Mouse (Mus musculus) left cerebral cortex, postnatal 4 days (tissue): ENCODE results near the gene Smim14. TPM values are rescaled to one million over a fixed set of nuclear protein-coding genes. Genes with fewer than 3 reads are reported as not detected.

ENCODE experiments used
- DNase-seq: peaks from one replicate; pipeline ENCODE4 v3.0.0-alpha.2; 2022
- intact Hi-C: fragments of 180-260 bp; cut with DNase I; formaldehyde crosslinking; loops from one replicate; pipeline ENCODE4 v1.15.1; 2025
- total RNA-seq, 2 experiments: library from RNA; stranded (reverse); gene quantifications; 2 replicates each; pipeline ENCODE4 v1.2.3; 2021

The Smim14 gene
- total RNA-seq, 2 experiments from 2014 or later, result 125 to 132 TPM

DNA sequence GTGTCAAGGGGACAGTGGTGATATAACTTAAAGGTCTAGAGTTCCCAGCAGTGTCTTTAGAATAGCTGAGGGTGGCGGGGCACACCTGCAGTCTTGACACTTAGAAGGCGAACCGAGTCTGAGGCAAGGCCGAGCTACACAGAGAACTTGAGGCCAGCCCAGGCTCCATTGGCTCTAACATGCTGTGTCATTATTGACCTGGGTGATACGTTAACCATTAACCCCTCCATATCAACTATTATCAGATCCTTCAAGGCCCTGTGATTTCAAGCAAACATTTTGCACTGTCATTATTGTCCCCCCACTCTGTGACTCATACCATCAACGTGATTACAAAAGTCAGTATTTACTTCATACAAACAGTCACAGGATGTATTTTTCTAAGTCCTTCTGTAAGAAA lies 112.8 kb downstream of the Smim14 start:
- intact Hi-C loops, result no loop called here
- DNase-seq, result no peak

DNA sequence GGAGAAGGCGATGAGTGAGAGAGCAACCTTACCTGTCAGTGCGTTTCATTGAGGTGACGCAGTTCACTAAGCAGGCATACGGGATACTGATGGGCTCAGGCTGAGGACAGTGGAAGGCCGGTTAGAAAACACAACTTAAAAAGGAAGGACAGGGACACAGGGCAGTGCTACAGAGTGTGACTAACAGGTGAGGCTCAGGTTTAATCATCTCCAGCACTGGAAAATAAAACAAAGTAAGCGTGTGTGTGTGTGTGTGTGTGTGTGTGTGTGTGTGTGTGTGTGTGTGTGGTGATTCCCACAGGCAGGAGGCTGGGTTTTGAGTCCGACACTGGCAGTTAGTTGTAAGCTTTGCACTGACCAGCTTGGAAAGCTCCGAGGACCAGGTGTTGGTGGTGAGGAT lies 114.2 kb downstream of the Smim14 start:
- no peak for DNase-seq
- intact Hi-C loops, result no loop called here

DNA sequence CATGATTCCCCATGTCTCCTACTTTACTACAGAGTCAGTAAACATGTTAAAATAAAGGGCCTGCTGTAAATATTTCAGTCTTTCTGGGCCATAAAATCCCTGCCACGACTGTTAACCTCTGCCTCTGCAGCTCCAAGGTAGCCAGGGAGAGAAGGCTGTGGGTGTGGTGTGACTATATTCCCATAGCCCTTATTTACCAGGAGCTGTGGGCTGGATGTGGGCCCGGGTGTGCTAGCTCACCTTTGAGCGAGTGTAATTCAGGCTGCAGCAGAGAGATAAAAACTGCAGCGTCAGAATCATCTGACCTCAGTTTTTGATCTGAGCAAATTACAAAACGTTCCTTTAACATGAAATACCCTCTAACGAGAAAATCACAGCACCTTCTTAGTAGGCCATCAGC lies 116.2 kb downstream of the Smim14 start:
- no peak for DNase-seq
- intact Hi-C loops, result no loop called here

DNA sequence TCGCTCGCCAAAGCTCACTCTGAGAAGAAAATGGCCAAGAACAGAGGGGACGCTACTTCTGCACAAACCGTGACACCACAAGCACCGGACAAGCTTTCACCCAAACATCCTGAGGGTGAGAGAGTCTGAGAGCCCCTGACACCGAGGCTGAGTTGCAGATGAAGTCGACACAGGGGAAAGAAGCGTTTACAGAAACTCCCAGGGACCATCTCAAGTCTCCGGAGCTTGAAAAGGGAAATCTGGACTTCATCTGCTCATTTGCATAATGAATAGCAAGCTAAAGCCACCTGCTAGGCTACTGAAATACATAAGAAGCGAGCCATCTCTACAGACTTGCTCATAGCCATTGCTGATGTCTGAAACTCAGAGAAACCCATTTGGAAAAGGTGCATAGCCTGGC lies 117.8 kb downstream of the Smim14 start:
- DNase-seq, result no peak
- intact Hi-C loops, result no loop called here

DNA sequence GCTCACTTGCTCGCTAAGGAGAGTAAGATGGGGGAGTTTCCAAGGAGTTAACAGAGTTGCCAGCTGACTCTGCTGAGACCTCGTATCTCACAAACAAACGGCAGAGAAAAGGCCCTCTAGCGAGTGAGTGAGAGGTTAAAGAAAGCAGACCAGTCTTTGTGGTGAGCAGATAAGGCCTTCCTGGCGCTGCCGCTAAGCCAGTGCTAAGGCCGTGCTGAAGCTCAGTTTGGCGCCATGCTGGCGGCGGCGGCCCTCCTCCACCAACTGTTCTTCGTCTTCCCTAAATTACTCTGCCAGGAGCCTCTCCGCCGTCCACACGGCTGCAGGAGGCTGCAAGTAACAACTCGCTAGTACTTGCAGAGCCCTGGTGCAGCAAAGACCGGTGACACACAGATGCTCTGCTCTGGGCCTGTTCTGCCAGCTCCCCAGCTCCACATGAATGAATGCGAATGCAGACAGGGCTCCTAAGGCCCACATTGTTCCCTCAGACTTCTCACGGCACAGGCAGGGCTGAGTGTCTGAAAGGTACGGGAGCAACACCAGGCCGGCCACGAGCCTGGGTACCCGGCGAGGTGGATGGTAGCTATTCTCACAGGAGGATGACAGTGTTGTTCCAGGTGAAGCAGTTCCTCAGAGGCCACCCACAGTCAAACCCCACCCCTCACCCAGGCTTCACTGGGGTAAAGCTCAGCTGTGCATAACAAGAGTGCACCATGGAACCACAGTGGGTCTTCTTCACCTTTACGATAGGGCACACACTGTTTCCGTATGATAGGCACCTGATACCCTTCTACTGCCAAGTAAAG lies 121.1 kb downstream of the Smim14 start:
- intact Hi-C loops, result no loop called here
- DNase-seq, result peak; percentile 10

DNA sequence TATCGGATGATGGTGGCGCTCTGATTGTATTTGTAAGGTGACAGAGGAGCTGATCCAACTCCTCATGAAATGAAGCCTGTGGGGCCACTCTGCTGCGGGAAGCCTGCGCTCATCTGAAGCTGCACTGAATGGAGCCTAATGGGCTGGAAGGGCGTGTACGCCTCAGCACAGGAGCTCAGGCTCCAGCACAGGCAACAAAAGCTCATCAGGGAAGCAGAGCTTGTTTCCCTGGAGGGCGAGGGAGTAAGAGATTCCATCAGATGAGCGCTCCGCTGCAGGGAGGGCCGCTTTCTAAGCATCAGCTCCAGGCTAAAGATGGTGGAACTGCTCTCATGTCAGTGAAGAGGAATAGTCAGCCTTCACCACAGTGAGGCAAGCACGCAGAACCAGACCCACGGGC lies 129.0 kb downstream of the Smim14 start:
- no peak for DNase-seq
- intact Hi-C loops, result no loop called here

DNA sequence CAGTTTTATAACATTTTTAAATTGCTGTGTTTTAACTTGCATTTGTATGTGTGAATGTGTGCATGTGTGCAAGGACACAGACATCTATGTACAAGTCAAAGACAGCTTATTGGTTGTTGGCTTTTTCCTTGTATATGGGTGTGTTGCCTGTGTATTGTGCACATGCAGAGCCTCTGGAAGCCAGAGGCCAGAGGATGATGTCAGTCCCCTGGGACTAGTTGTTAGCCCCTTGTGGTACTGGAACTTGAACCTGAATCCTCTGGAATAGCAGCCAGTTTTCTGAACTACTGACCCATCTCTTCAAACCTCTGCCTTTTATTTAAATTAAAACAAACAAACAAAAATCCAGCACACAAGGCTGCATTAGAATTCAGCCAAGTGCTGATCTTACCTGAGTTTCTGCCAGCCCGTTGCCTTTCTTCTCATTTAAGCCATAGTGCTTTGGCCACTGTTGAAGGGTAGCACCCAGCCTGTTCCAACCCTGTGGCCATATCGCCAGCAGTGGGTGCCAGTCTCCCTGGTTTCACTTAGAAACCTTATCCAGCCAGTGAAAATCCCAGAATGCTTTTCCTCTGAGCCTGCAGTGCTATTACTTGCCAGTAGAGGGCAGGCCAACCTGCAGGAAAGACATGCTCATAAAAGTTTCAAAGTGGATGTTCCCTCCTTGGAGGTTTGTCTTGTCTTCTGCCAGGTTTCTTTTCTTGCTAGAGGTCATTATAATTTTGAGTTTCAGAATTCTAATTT lies 135.6 kb downstream of the Smim14 start:
- intact Hi-C loops, result no loop called here

More for the DNA sequence above, 135.6 kb downstream of the Smim14 start:
- peak; percentile 78 for DNase-seq

Other genes with a start within 250 kb of the Smim14 start
- gene Rfc1, start 201.5 kb downstream of the Smim14 start, total RNA-seq, result 10 to 100 TPM; 25.3 to 27.0 TPM
- gene Klb, start 188.9 kb downstream of the Smim14 start, total RNA-seq, result under 1 TPM; 0.28 to 0.38 TPM
- gene Rpl9, start 145.7 kb downstream of the Smim14 start, total RNA-seq, result 100 to 1,000 TPM; 777 to 795 TPM
- 10 to 100 TPM; 33.5 to 35.5 TPM for gene Lias, start 145.7 kb downstream of the Smim14 start, total RNA-seq
- 10 to 100 TPM; 46.0 to 48.8 TPM for gene Ugdh, start 101.2 kb downstream of the Smim14 start, total RNA-seq
- gene Gm43552, start 44.4 kb downstream of the Smim14 start, total RNA-seq, result not detected
- gene Ube2k, start within 50 bp of the Smim14 start, total RNA-seq, result 100 to 1,000 TPM; 149 to 162 TPM
- gene Pds5a, start 161.1 kb upstream of the Smim14 start, total RNA-seq, result 100 to 1,000 TPM in 1 of 2 experiments, 10 to 100 TPM in 1; 89.8 to 106 TPM
- gene N4bp2, start 226.3 kb upstream of the Smim14 start, total RNA-seq, result 10 to 100 TPM; 30.8 to 31.7 TPM